Mouse (Mus musculus): Measurements from ENCODE around the gene Grin1. TPM values are rescaled to one million over a fixed set of nuclear protein-coding genes. Genes with fewer than 3 reads are reported as not detected.

The Grin1 gene
- total RNA-seq (2014; rRNA removed) (120 and 146 TPM in 2 replicates), polyA plus RNA-seq (2015; fragmentation: Nextera tagmentation; extraction: Ambion mirVana) (71.5 and 72.3 TPM in 2 replicates)

DNA sequence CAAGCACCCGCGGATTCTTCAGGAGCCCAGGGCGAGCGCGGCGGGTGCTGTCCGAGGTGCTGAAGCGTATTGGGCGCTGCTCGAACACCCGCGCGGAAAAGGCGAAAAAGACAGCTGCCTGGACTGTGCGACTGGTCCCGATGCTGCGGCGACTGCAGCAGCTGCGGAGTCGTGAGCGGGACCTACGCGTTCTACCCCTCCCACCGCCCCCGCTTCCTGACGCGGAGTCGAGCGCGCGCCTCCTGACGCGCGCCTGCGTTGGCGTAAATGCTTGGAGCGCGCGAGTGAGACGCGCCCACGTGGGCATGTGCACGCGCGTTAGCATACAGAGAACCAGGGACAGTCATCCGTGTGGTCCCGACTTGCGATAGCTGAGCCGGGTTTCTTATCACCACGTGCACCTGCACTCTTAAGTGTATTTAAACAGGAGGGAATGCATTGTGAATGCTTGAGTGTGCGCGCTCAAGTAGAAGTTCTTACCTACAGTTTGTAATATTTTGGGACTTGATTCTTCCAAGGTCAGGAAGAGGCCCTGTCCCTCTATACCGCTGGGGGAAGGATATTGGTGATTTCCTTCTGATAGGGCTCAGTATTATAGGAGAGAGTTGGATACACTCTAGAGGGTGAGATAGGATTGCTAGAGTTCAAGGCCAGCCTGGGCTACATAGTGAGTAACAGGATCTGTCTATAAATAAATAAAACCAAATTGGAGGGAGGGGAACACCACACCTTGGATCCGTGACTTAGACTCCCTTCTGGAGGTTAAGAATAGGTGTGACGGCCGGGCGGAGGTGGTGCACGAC is at the start of gene Grin1:
Gene Grin1 (minus strand): TSS at position 217 of the 803 bp plus-strand sequence.
- Histone ChIP-seq H3K9me3 (ENCODE audit: low read length) (no peaks in the 10 kb centered on the region), H3K4me2 (ENCODE audit: low read depth, low read length, poor library complexity, severe bottlenecking) (peak within 1 kb of the TSS; percentile 64), H3K4me3 (ENCODE audit: low read depth, low read length) (peak within 1 kb of the TSS; percentile 69), H3K27me3 (ENCODE audit: insufficient read depth, low read length) (peaks cover 9% of the 10 kb centered on the region), H3K36me3 (ENCODE audit: insufficient read depth, low read length) (peaks cover 8% of the 10 kb centered on the region; the same call in 1 of the 2 replicates), H3K27ac (ENCODE audit: low read depth, low read length) (peak within 1 kb of the TSS; percentile 81), H3K4me1 (ENCODE audit: insufficient read depth, low read length) (0 out of 2 replicates have a peak, but pooled peaks cover 3% of the 10 kb centered on the region), H3K9ac (replicated peaks; ENCODE audit: low read length, poor library complexity, severe bottlenecking) (peak within 1 kb of the TSS; percentile 87)
- DNase-seq (ENCODE audit: low spot score) (peak; percentile 94), ATAC-seq (ENCODE audit: low FRiP score) (peak; percentile 85)
- TF ChIP-seq CTCF (IDR thresholded peaks at IDR 0.05), result no peak
- 9% methylated on average over 53 of the region's 58 CpGs for WGBS

DNA sequence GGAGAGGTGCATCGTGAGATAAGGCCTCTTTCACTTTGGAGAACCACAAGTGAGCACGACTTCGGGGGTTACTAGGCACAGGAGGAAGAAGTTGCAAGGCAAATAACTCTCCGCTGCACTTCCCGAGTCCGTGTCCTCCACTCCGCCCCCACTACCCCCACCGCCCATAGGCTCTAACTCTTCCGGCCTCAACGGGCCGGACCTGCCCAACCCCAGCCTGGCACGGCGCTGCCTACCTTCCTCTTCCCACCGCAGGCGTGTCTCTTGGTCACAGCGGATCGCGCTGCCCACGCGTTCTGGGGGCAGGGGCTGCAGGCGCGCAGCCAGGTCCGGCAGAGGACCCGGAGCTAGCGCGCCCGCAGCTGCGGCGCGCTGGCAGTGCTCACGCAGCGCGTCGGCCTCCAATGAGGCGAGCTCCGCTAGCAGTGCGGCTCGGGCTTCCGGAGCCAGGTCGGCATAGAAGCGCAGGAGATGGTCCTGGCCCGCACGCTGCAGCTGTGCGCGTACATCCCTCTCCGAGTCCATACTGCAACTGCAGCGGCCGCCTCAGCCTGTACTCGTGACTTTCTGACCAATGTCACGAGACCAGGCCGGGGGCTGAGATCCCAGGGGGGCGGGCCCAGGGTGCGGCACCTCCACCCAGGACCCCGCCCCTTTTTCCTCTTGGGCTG is 46.2 kb upstream of the Grin1 start, which contains the start of gene Uap1l1:
Gene Uap1l1 (minus strand): TSS at position 592 of the 671 bp plus-strand sequence.
- H3K4me2 ChIP-seq (ENCODE audit: low read depth, low read length, poor library complexity, severe bottlenecking), result peak within 1 kb of the TSS; percentile 96
- H3K9me3 ChIP-seq (ENCODE audit: low read length), result no peaks in the 10 kb centered on the region
- ATAC-seq (ENCODE audit: low FRiP score) (peak; percentile 67), DNase-seq (ENCODE audit: low spot score) (peak; percentile 59)
- WGBS, result under 1% methylated on average over 54 of the region's 54 CpGs
- H3K27ac ChIP-seq (ENCODE audit: low read depth, low read length), result no peak within 1 kb of the TSS
- peak within 1 kb of the TSS; percentile 54 for H3K4me3 ChIP-seq (ENCODE audit: low read depth, low read length)
- peaks cover 20% of the 10 kb centered on the region for H3K27me3 ChIP-seq (ENCODE audit: insufficient read depth, low read length)
- H3K36me3 ChIP-seq (ENCODE audit: insufficient read depth, low read length), result no peaks in the 10 kb centered on the region
- H3K4me1 ChIP-seq (ENCODE audit: insufficient read depth, low read length), result no peaks in the 10 kb centered on the region
- peak within 1 kb of the TSS; percentile 62 for H3K9ac ChIP-seq (replicated peaks; ENCODE audit: low read length, poor library complexity, severe bottlenecking)
- no peak for TF ChIP-seq CTCF (IDR thresholded peaks at IDR 0.05)

DNA sequence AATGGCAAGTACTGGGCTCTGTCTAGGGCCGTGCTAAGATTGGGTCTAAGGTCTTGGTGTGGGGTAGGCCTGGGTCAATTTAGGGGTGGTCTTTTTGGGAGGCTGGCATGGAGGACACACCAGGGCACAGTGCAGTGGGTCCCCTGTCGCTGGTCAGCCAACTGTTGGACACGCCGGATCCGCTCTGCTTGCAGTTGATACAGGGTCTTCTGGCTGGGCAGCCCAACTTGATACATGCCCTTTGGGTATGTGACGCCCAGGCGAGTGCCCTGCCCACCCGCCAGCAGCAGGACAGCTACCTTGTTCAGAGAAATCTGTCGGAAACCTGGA is 45.7 kb upstream of the Grin1 start:
- 37% methylated on average over 9 of the region's 9 CpGs for WGBS
- DNase-seq (ENCODE audit: low spot score) (no peak), ATAC-seq (ENCODE audit: low FRiP score) (peak; percentile 18; the same call in 1 of the 2 replicates)
- TF ChIP-seq CTCF (IDR thresholded peaks at IDR 0.05), result no peak
- Histone ChIP-seq H3K36me3 (ENCODE audit: insufficient read depth, low read length) (no peaks in the 10 kb centered on the region), H3K9me3 (ENCODE audit: low read length) (no peaks in the 10 kb centered on the region), H3K27ac (ENCODE audit: low read depth, low read length) (no peak overlapping the region), H3K4me1 (ENCODE audit: insufficient read depth, low read length) (no peaks in the 10 kb centered on the region), H3K27me3 (ENCODE audit: insufficient read depth, low read length) (peaks cover 20% of the 10 kb centered on the region), H3K4me3 (ENCODE audit: low read depth, low read length) (peak overlapping the region; percentile 54), H3K9ac (replicated peaks; ENCODE audit: low read length, poor library complexity, severe bottlenecking) (peak overlapping the region; percentile 62; the same call in 1 of the 2 replicates), H3K4me2 (ENCODE audit: low read depth, low read length, poor library complexity, severe bottlenecking) (peak overlapping the region; percentile 96)

DNA sequence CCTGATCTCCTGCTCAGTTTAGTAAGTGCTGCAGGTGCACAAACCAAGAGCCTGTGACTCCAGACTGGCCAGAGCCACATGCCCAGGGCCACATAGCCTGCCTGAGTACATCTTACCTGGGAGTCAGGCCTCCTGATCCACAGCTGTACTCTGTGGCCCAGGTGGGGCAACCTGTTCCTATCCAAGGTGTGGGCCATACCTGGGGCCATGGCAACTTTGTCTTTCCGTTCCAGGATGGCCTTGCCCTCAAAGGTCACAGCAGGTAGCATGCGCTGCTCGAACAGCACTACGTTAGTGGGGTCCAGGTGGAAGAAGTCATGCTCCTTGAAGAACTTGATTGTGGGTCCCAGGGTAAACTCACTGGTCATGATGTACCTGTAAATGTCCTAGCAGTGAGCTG is 45.3 kb upstream of the Grin1 start:
- no peak for TF ChIP-seq CTCF (IDR thresholded peaks at IDR 0.05)
- 0 out of 2 replicates have a peak overlapping the region, but pooled peaks have one; percentile 54 for H3K4me3 ChIP-seq (ENCODE audit: low read depth, low read length)
- DNase-seq (ENCODE audit: low spot score) (no peak), ATAC-seq (ENCODE audit: low FRiP score) (no peak)
- H3K9me3 ChIP-seq (ENCODE audit: low read length), result no peaks in the 10 kb centered on the region
- H3K27ac ChIP-seq (ENCODE audit: low read depth, low read length), result no peak overlapping the region
- H3K27me3 ChIP-seq (ENCODE audit: insufficient read depth, low read length), result peaks cover 20% of the 10 kb centered on the region
- peak overlapping the region; percentile 96; the same call in 1 of the 2 replicates for H3K4me2 ChIP-seq (ENCODE audit: low read depth, low read length, poor library complexity, severe bottlenecking)
- WGBS, result 87% methylated on average over 4 of the region's 4 CpGs
- no peaks in the 10 kb centered on the region for H3K36me3 ChIP-seq (ENCODE audit: insufficient read depth, low read length)
- H3K9ac ChIP-seq (replicated peaks; ENCODE audit: low read length, poor library complexity, severe bottlenecking), result no peak overlapping the region
- no peaks in the 10 kb centered on the region for H3K4me1 ChIP-seq (ENCODE audit: insufficient read depth, low read length)

DNA sequence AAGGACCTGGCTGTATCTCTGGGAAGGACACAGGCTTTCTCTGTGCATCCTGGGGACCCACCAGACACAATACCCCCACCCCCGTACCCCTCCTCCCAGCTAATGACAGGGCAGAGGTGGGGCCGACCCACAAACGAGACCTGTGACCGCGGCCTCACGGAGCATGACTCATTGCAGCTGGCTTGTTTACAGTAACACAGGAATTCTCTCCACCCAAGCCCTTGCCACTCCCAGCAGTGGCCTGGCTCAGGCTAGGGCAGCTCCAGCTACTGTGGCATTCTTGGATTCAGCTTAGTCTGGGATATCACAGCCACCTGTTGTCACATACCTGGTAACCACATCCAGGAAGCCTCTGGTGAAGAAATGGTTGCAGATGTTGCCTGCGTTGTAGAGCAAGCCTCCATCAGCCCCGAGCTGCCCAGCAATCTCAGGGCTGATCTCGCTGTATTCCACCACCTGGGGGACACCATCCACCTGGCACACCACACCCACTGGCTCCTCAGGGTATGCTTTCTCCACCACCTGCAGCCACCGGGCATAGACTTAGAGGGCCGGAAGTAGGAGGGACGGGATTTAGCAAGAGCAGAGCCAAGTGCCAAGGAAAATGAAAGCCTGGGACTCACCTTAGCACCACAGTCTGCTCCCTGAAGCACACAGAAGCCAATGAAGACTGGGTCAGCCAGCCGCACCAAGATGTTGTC is 44.6 kb upstream of the Grin1 start:
- WGBS, result 71% methylated on average over 13 of the region's 13 CpGs
- no peak overlapping the region for H3K4me2 ChIP-seq (ENCODE audit: low read depth, low read length, poor library complexity, severe bottlenecking)
- H3K9ac ChIP-seq (replicated peaks; ENCODE audit: low read length, poor library complexity, severe bottlenecking), result no peak overlapping the region
- TF ChIP-seq CTCF (IDR thresholded peaks at IDR 0.05), result no peak
- no peaks in the 10 kb centered on the region for H3K36me3 ChIP-seq (ENCODE audit: insufficient read depth, low read length)
- H3K27me3 ChIP-seq (ENCODE audit: insufficient read depth, low read length), result peaks cover 20% of the 10 kb centered on the region
- no peaks in the 10 kb centered on the region for H3K4me1 ChIP-seq (ENCODE audit: insufficient read depth, low read length)
- no peak overlapping the region for H3K4me3 ChIP-seq (ENCODE audit: low read depth, low read length)
- ATAC-seq (ENCODE audit: low FRiP score) (no peak), DNase-seq (ENCODE audit: low spot score) (no peak)
- no peaks in the 10 kb centered on the region for H3K9me3 ChIP-seq (ENCODE audit: low read length)
- H3K27ac ChIP-seq (ENCODE audit: low read depth, low read length), result no peak overlapping the region
